Mouse (Mus musculus) heart, embryonic 15.5 days (tissue): ENCODE results near the gene Mpp3. TPM values are rescaled to one million over a fixed set of nuclear protein-coding genes. Genes with fewer than 3 reads are reported as not detected.

Experiments used
- ATAC-seq: fragments of 200-750 bp; cut with Nextera tagmentation; replicated peaks from 2 replicates; pipeline ENCODE4 v1.8.0; 2017; ENCODE audit warnings: low read depth, moderate TSS enrichment; ENCODE audit not compliant: insufficient number of reproducible peaks, insufficient read depth, low FRiP score
- H3K27ac ChIP-seq: fragments of 300-500 bp; sonication (generic); 2 replicates; pipeline ENCODE4 v1.5.1; 2015; ENCODE audit warnings: mild to moderate bottlenecking, inconsistent platforms
- H3K27me3 ChIP-seq: fragments of 300-500 bp; sonication (generic); 2 replicates; pipeline ENCODE4 v1.6.1; 2015; ENCODE audit warnings: inconsistent platforms
- H3K36me3 ChIP-seq: fragments of 300-500 bp; sonication (generic); 2 replicates; pipeline ENCODE4 v1.6.1; 2015; ENCODE audit warnings: mild to moderate bottlenecking, inconsistent platforms
- H3K4me1 ChIP-seq: fragments of 300-500 bp; sonication (generic); replicated peaks from 2 replicates; pipeline ENCODE4 v1.6.1; 2015; ENCODE audit warnings: inconsistent platforms
- H3K4me2 ChIP-seq: fragments of 300-500 bp; sonication (generic); 2 replicates; pipeline ENCODE4 v1.6.1; 2015; ENCODE audit warnings: inconsistent platforms, mild to moderate bottlenecking, moderate library complexity
- H3K4me3 ChIP-seq: fragments of 300-500 bp; sonication (generic); 2 replicates; pipeline ENCODE4 v1.5.1; 2015; ENCODE audit warnings: mild to moderate bottlenecking, inconsistent platforms
- H3K9ac ChIP-seq: fragments of 300-500 bp; sonication (generic); 2 replicates; pipeline ENCODE4 v1.6.1; 2015; ENCODE audit warnings: mild to moderate bottlenecking, inconsistent platforms
- H3K9me3 ChIP-seq: fragments of 300-500 bp; sonication (generic); replicated peaks from 2 replicates; pipeline ENCODE4 v1.6.1; 2016; ENCODE audit warnings: inconsistent platforms
- WGBS: fragments of 180-500 bp; shearing (Covaris S2); methylation state at CpG from one replicate; pipeline ENCODE4 v1.1.7; 2015; ENCODE audit warnings: mixed read lengths; 5-methylcytosine and 5-hydroxymethylcytosine counted together
- polyA plus RNA-seq: library from polyadenylated mRNA; unstranded; fragments of >200 nt; fragmentation: Nextera tagmentation; extraction: Ambion mirVana; gene quantifications from 2 replicates; pipeline ENCODE4 v1.2.1, GENCODE M21; 2015

Gene Mpp3
- polyA plus RNA-seq = 2.9 and 3.6 TPM in 2 replicates

DNA sequence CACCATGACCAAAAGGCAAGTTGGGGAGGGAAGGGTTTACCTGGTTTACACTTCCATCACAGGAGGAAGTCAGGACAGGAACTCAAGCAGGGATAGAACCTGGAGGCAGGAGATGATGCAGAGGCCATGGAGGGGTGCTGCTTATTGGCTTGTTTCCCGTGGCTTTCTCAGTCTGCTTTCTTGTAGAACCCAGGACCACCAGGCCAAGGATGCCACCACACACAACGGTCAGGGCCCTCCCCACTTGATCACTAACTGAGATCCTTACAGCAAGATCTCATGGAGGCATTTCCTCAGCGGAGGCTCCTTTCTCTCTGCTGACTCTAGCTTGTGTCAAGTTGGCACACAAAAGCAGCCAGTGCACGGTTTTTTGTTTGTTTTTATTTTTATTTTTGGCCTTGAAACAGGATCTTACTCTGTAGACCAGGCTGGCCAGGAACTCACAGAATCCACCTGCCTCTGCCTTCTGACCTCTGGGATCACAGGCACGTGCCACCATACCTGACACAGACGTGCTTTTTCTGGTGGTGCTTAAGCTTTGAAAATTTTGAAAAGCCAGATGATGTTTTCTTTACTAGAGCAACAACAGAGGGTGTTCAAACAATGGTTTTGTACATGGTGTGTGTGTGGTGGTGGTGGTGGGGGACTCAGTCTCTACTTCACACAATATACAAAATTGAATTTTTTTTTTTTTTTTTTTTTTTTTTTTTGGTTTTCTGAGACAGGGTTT is at the start of gene Mpp3:
TSS of gene Mpp3 (minus strand) at position 375 of the 730 bp plus-strand sequence.
- peak within 1 kb of the TSS; percentile 96 for H3K4me2 ChIP-seq
- no peak for ATAC-seq
- peaks cover 14% of the 10 kb centered on the region for H3K4me1 ChIP-seq
- peak within 1 kb of the TSS; percentile 66 for H3K9ac ChIP-seq
- peak within 1 kb of the TSS; percentile 77 for H3K4me3 ChIP-seq
- WGBS = 75% methylated on average over 6 of the region's 6 CpGs
- H3K9me3 ChIP-seq = no peaks in the 10 kb centered on the region
- H3K27ac ChIP-seq = peak within 1 kb of the TSS; percentile 63; the same call in 1 of the 2 replicates
- peaks cover 6% of the 10 kb centered on the region; the same call in 1 of the 2 replicates for H3K27me3 ChIP-seq
- H3K36me3 ChIP-seq = no peaks in the 10 kb centered on the region

GRCm38 (mm10) chr11:102073722-102074121 is 45.5 kb upstream of the Mpp3 start:
- WGBS = 77% methylated on average over 14 of the region's 14 CpGs
- H3K4me1 ChIP-seq = peaks cover 7% of the 10 kb centered on the region
- H3K4me3 ChIP-seq = no peak overlapping the region
- H3K4me2 ChIP-seq = no peak overlapping the region
- H3K27ac ChIP-seq = no peak overlapping the region
- 0 out of 2 replicates have a peak, but pooled peaks cover 4% of the 10 kb centered on the region for H3K27me3 ChIP-seq
- H3K36me3 ChIP-seq = no peaks in the 10 kb centered on the region
- no peak overlapping the region for H3K9ac ChIP-seq
- H3K9me3 ChIP-seq = no peaks in the 10 kb centered on the region
- ATAC-seq = no peak

DNA sequence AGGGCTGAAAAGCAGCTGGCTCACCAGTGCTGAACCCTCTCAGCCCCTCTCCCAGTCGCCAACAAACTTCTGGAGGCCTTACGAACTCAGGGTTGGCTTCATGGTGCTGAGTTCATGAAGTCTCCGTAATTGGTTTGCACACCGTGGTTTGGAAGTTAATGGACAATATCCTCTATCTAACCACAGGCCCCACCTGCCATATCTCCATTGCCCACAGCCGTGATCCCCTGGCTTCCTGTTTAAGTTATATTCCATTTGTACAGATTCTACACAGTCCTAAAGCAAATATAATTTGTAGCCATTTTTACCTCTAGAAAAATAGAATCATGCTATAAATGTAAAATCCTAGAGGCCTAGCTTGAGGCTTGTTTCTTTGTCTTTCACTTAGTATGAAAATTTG is 44.5 kb upstream of the Mpp3 start:
- Histone ChIP-seq H3K4me1 (peaks cover 7% of the 10 kb centered on the region), H3K4me3 (no peak overlapping the region)

GRCm38 (mm10) chr11:102070426-102070825 is 42.2 kb upstream of the Mpp3 start:
- no peak for ATAC-seq
- WGBS = 2% methylated on average over 13 of the region's 13 CpGs

More for the DNA sequence above, 44.5 kb upstream of the Mpp3 start:
- ATAC-seq = no peak
- Histone ChIP-seq H3K27me3 (0 out of 2 replicates have a peak, but pooled peaks cover 4% of the 10 kb centered on the region), H3K9ac (no peak overlapping the region), H3K9me3 (no peaks in the 10 kb centered on the region), H3K27ac (no peak overlapping the region), H3K36me3 (no peaks in the 10 kb centered on the region), H3K4me2 (no peak overlapping the region)
- WGBS = 71% methylated on average over 5 of the region's 5 CpGs

GRCm38 (mm10) chr11:102069633-102070032 is 41.4 kb upstream of the Mpp3 start:
- Histone ChIP-seq H3K4me1 (peaks cover 7% of the 10 kb centered on the region), H3K4me2 (no peak overlapping the region)
- 63% methylated on average over 11 of the region's 11 CpGs for WGBS

More at GRCm38 (mm10) chr11:102070426-102070825, 42.2 kb upstream of the Mpp3 start:
- H3K4me2 ChIP-seq = peak overlapping the region; percentile 53
- H3K36me3 ChIP-seq = no peaks in the 10 kb centered on the region
- H3K27ac ChIP-seq = no peak overlapping the region
- H3K9ac ChIP-seq = no peak overlapping the region
- peak overlapping the region; percentile 17; the same call in 1 of the 2 replicates for H3K4me3 ChIP-seq
- peaks cover 7% of the 10 kb centered on the region for H3K4me1 ChIP-seq
- H3K27me3 ChIP-seq = 0 out of 2 replicates have a peak, but pooled peaks cover 4% of the 10 kb centered on the region
- H3K9me3 ChIP-seq = no peaks in the 10 kb centered on the region

GRCm38 (mm10) chr11:102068969-102069368 is 40.7 kb upstream of the Mpp3 start:
- no peaks in the 10 kb centered on the region for H3K9me3 ChIP-seq
- 0 out of 2 replicates have a peak, but pooled peaks cover 4% of the 10 kb centered on the region for H3K27me3 ChIP-seq
- H3K9ac ChIP-seq = no peak overlapping the region
- no peak overlapping the region for H3K4me2 ChIP-seq
- no peak overlapping the region for H3K27ac ChIP-seq
- WGBS = 55% methylated on average over 2 of the region's 2 CpGs
- ATAC-seq = no peak
- H3K4me1 ChIP-seq = peaks cover 7% of the 10 kb centered on the region
- no peaks in the 10 kb centered on the region for H3K36me3 ChIP-seq
- no peak overlapping the region for H3K4me3 ChIP-seq

More at GRCm38 (mm10) chr11:102069633-102070032, 41.4 kb upstream of the Mpp3 start:
- H3K27ac ChIP-seq = no peak overlapping the region
- ATAC-seq = no peak
- H3K9me3 ChIP-seq = no peaks in the 10 kb centered on the region
- H3K27me3 ChIP-seq = 0 out of 2 replicates have a peak, but pooled peaks cover 4% of the 10 kb centered on the region
- H3K4me3 ChIP-seq = no peak overlapping the region
- no peak overlapping the region for H3K9ac ChIP-seq
- no peaks in the 10 kb centered on the region for H3K36me3 ChIP-seq

GRCm38 (mm10) chr11:102063076-102063475 is 34.8 kb upstream of the Mpp3 start:
- ATAC-seq = no peak
- Histone ChIP-seq H3K27me3 (peaks cover 10% of the 10 kb centered on the region; the same call in 1 of the 2 replicates), H3K9ac (no peak overlapping the region), H3K4me2 (no peak overlapping the region), H3K36me3 (peaks cover 4% of the 10 kb centered on the region; the same call in 1 of the 2 replicates), H3K4me3 (no peak overlapping the region), H3K9me3 (no peaks in the 10 kb centered on the region), H3K27ac (no peak overlapping the region), H3K4me1 (peaks cover 7% of the 10 kb centered on the region)
- WGBS = 73% methylated on average over 13 of the region's 13 CpGs

DNA sequence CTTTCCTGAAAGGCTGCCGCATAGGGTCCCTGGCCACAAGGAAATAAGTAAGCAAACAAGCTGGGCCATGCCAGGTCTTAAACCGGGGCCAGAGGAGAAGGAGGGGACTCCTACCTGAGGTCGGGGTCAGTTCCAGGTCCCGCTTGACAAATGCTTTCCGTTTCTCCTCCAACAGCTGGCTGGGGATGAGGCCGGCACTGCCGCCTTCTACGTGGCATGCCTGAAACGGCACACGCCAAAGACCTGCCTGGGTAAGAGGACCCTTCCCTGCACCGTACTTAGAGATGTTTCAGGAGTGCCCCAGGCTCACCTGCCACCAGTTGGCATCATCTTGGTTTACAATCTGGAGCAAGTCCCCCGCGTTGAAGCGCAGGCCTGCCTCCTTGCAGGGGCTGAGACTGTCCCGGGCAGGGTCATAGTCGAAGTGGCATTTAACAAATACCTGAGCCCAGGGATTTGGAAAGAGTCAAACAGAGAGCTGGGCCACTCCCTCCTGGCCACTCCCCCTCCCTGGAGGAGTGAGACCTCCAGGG is 33.7 kb upstream of the Mpp3 start:
- no peak for ATAC-seq
- Histone ChIP-seq H3K4me1 (peaks cover 7% of the 10 kb centered on the region), H3K9ac (no peak overlapping the region), H3K4me3 (no peak overlapping the region), H3K36me3 (peaks cover 4% of the 10 kb centered on the region; the same call in 1 of the 2 replicates), H3K27me3 (peaks cover 10% of the 10 kb centered on the region; the same call in 1 of the 2 replicates), H3K4me2 (no peak overlapping the region), H3K27ac (no peak overlapping the region), H3K9me3 (no peaks in the 10 kb centered on the region)
- 45% methylated on average over 16 of the region's 16 CpGs for WGBS

GRCm38 (mm10) chr11:102061236-102061940 is 33.1 kb upstream of the Mpp3 start:
- 6% methylated on average over 23 of the region's 23 CpGs for WGBS
- ATAC-seq = peak; percentile 54; the same call in 1 of the 2 replicates
- 0 out of 2 replicates have a peak overlapping the region, but pooled peaks have one; percentile 44 for H3K9ac ChIP-seq
- H3K36me3 ChIP-seq = peaks cover 4% of the 10 kb centered on the region; the same call in 1 of the 2 replicates
- H3K27me3 ChIP-seq = peaks cover 10% of the 10 kb centered on the region; the same call in 1 of the 2 replicates
- H3K4me2 ChIP-seq = peak overlapping the region; percentile 86
- H3K4me3 ChIP-seq = peak overlapping the region; percentile 45
- peaks cover 7% of the 10 kb centered on the region for H3K4me1 ChIP-seq
- no peak overlapping the region for H3K27ac ChIP-seq
- no peaks in the 10 kb centered on the region for H3K9me3 ChIP-seq

DNA sequence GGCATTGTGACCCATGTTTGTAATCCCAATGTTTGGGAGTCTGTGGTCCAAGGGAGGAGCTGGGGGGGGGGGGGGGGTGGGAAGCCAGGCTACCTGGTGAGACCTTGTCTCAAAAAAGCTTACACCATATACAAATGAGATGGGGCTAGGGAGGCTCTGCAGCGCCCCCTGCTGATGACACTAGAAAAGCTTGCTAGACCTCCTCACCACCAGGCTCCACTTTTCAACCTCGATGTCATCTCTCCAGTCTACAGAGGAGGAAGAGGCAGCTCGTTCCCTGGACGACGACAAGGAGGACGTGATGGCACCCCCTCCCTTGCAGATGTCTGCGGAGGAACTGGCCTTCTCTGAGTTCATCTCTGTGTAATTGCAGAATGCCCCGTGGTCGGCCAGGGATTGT is 25.6 kb upstream of the Mpp3 start:
- Histone ChIP-seq H3K4me3 (no peak overlapping the region), H3K9ac (no peak overlapping the region), H3K27ac (no peak overlapping the region), H3K4me2 (no peak overlapping the region), H3K36me3 (no peaks in the 10 kb centered on the region), H3K9me3 (no peaks in the 10 kb centered on the region), H3K27me3 (no peaks in the 10 kb centered on the region), H3K4me1 (0 out of 2 replicates have a peak, but pooled peaks cover 2% of the 10 kb centered on the region)
- ATAC-seq = no peak
- 29% methylated on average over 9 of the region's 9 CpGs for WGBS

DNA sequence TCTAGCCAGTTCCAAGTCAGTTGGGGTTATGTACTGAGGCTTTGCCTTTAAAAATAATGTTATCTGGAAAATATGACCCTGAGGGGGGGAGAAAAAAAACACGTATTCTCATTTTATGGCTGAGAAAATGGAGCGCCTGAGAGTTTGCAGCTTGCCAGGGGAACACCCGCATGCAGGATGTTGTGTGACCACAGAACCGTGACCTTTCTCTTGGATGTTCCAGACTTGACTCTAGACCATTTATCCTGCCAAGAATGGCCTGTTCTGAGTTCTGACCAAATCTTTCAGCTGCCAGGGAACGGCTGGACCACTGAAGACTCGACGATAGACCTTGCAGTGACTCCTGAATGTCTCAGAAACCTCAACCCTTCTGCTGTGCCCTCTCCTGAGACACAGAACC is 24.9 kb upstream of the Mpp3 start:
- 61% methylated on average over 7 of the region's 7 CpGs for WGBS

More for the DNA sequence above, 24.9 kb upstream of the Mpp3 start:
- no peaks in the 10 kb centered on the region for H3K9me3 ChIP-seq
- H3K36me3 ChIP-seq = no peaks in the 10 kb centered on the region
- no peak overlapping the region for H3K4me3 ChIP-seq
- 0 out of 2 replicates have a peak, but pooled peaks cover 2% of the 10 kb centered on the region for H3K4me1 ChIP-seq
- no peak overlapping the region for H3K9ac ChIP-seq
- no peak for ATAC-seq
- peak overlapping the region; percentile 82 for H3K27ac ChIP-seq
- no peaks in the 10 kb centered on the region for H3K27me3 ChIP-seq
- H3K4me2 ChIP-seq = no peak overlapping the region
